Mouse (Mus musculus): ENCODE data around the gene Stoml1. TPM values are rescaled to one million over a fixed set of nuclear protein-coding genes. Genes with fewer than 3 reads are reported as not detected.

Stoml1 gene
- polyA plus RNA-seq, 2 experiments = 2.5 to 4.1 TPM

- no peaks in the 10 kb centered on the region for H3K9me3 ChIP-seq (ENCODE audit: control insufficient read depth, low read length)
- H3K36me3 ChIP-seq (replicated peaks; ENCODE audit: control insufficient read depth, insufficient read depth, low read depth) = no peaks in the 10 kb centered on the region
- WGBS (ENCODE audit: insufficient replicate concordance) = 60% methylated on average over 14 of the region's 14 CpGs
- no peak for TF ChIP-seq EP300 (IDR thresholded peaks at IDR 0.05; ENCODE audit: low read depth)
- no peak overlapping the region for H3K27ac ChIP-seq
- no peak for DNase-seq (ENCODE audit: low read depth in 3 of 3, low spot score in 3 of 3)
- no peaks in the 10 kb centered on the region for H3K4me1 ChIP-seq (replicated peaks; ENCODE audit: control insufficient read depth in 2 of 2, insufficient read depth in 2 of 2, low read length in 1 of 2)
- no peak overlapping the region for H3K4me2 ChIP-seq (ENCODE audit: low read depth)
- no peak overlapping the region for H3K9ac ChIP-seq (replicated peaks)
- H3K27me3 ChIP-seq (ENCODE audit: control insufficient read depth, insufficient read depth, low read length) = peaks cover 25% of the 10 kb centered on the region
- no peak for ATAC-seq (ENCODE audit: insufficient read depth)
- H3K4me3 ChIP-seq (ENCODE audit: insufficient read depth in 1 of 2, low read depth in 2 of 2, low read length in 2 of 2) = no peak overlapping the region
Measured at GRCm38 (mm10) chr9:58310043-58310660, 57.2 kb downstream of the Stoml1 start.

GRCm38 (mm10) chr9:58311191-58311910 is 58.4 kb downstream of the Stoml1 start:
- H3K4me3 ChIP-seq (ENCODE audit: insufficient read depth in 1 of 2, low read depth in 2 of 2, low read length in 2 of 2) = no peak overlapping the region
- no peak overlapping the region for H3K27ac ChIP-seq
- H3K4me2 ChIP-seq (ENCODE audit: low read depth) = no peak overlapping the region
- no peaks in the 10 kb centered on the region for H3K36me3 ChIP-seq (replicated peaks; ENCODE audit: control insufficient read depth, insufficient read depth, low read depth)
- H3K9ac ChIP-seq (replicated peaks) = no peak overlapping the region
- H3K27me3 ChIP-seq (ENCODE audit: control insufficient read depth, insufficient read depth, low read length) = peaks cover 25% of the 10 kb centered on the region
- ATAC-seq (ENCODE audit: insufficient read depth) (no peak), DNase-seq (ENCODE audit: low read depth in 3 of 3, low spot score in 3 of 3) (no peak)
- no peaks in the 10 kb centered on the region for H3K9me3 ChIP-seq (ENCODE audit: control insufficient read depth, low read length)
- H3K4me1 ChIP-seq (replicated peaks; ENCODE audit: control insufficient read depth in 2 of 2, insufficient read depth in 2 of 2, low read length in 1 of 2) = no peaks in the 10 kb centered on the region
- 48% methylated on average over 33 of the region's 33 CpGs for WGBS (ENCODE audit: insufficient replicate concordance)
- TF ChIP-seq EP300 (IDR thresholded peaks at IDR 0.05; ENCODE audit: low read depth) = no peak
- peak; percentile 30; the same call in 1 of the 2 replicates for TF ChIP-seq CTCF (IDR thresholded peaks at IDR 0.05; ENCODE audit: low read depth)

Small RNAs within 50 kb of the gene (microRNA-seq; reads per million reads assigned to microRNA genes)
- gene Mir6385 = not detected

Other genes with a start within 250 kb of the Stoml1 start
- 0.32 and 0.37 TPM in 2 replicates for gene Cyp11a1, start 246.8 kb upstream of the Stoml1 start, polyA plus RNA-seq (2012; rRNA removed)
- 0.49 and 0.55 TPM in 2 replicates for gene Cyp11a1, start 246.8 kb upstream of the Stoml1 start, polyA plus RNA-seq (2014; fragmentation: Nextera tagmentation; extraction: Ambion mirVana)
- gene Stra6, start 189.4 kb upstream of the Stoml1 start, polyA plus RNA-seq (2012; rRNA removed) = 0.07 TPM in 1 of 2 replicates, not detected in the other
- not detected in 2 replicates for gene Stra6, start 189.4 kb upstream of the Stoml1 start, polyA plus RNA-seq (2014; fragmentation: Nextera tagmentation; extraction: Ambion mirVana)
- gene Ccdc33, start 134.3 kb upstream of the Stoml1 start, polyA plus RNA-seq (2012; rRNA removed) = not detected in 2 replicates
- not detected in 2 replicates for gene Ccdc33, start 134.3 kb upstream of the Stoml1 start, polyA plus RNA-seq (2014; fragmentation: Nextera tagmentation; extraction: Ambion mirVana)
- 3.3 and 3.6 TPM in 2 replicates for gene Islr, start 48.9 kb upstream of the Stoml1 start, polyA plus RNA-seq (2012; rRNA removed)
- gene Islr, start 48.9 kb upstream of the Stoml1 start, polyA plus RNA-seq (2014; fragmentation: Nextera tagmentation; extraction: Ambion mirVana) = 1.1 and 1.7 TPM in 2 replicates
- gene Islr2, start 48.8 kb upstream of the Stoml1 start, polyA plus RNA-seq (2012; rRNA removed) = 0.03 and 0.35 TPM in 2 replicates
- gene Islr2, start 48.8 kb upstream of the Stoml1 start, polyA plus RNA-seq (2014; fragmentation: Nextera tagmentation; extraction: Ambion mirVana) = not detected in 2 replicates
- 16.7 and 17.6 TPM in 2 replicates for gene Pml, start 3.4 kb upstream of the Stoml1 start, polyA plus RNA-seq (2012; rRNA removed)
- 17.1 and 19.3 TPM in 2 replicates for gene Pml, start 3.4 kb upstream of the Stoml1 start, polyA plus RNA-seq (2014; fragmentation: Nextera tagmentation; extraction: Ambion mirVana)
- gene Loxl1, start 60.0 kb downstream of the Stoml1 start, polyA plus RNA-seq (2012; rRNA removed) = 0.89 and 1.2 TPM in 2 replicates
- 0.80 and 1.1 TPM in 2 replicates for gene Loxl1, start 60.0 kb downstream of the Stoml1 start, polyA plus RNA-seq (2014; fragmentation: Nextera tagmentation; extraction: Ambion mirVana)
- not detected in 2 replicates for gene Tbc1d21, start 117.3 kb downstream of the Stoml1 start, polyA plus RNA-seq (2012; rRNA removed)
- not detected in 2 replicates for gene Tbc1d21, start 117.3 kb downstream of the Stoml1 start, polyA plus RNA-seq (2014; fragmentation: Nextera tagmentation; extraction: Ambion mirVana)
- 0.08 and 0.13 TPM in 2 replicates for gene Insyn1, start 235.4 kb downstream of the Stoml1 start, polyA plus RNA-seq (2012; rRNA removed)
- not detected in 2 replicates for gene Insyn1, start 235.4 kb downstream of the Stoml1 start, polyA plus RNA-seq (2014; fragmentation: Nextera tagmentation; extraction: Ambion mirVana)

All from liver, embryonic 14.5 days (tissue).